Mouse (Mus musculus) MEL (cell line): ENCODE measurements around the gene Apoa2. TPM values are rescaled to one million over a fixed set of nuclear protein-coding genes. Genes with fewer than 3 reads are reported as not detected.

Source experiments
- DNase-seq: peaks from one replicate; pipeline ENCODE4 v3.0.0; 2011; ENCODE audit warnings: low read depth, low spot score
- H3K27ac ChIP-seq: 2 replicates; pipeline ENCODE4 v1.5.1; 2012; ENCODE audit warnings: low read depth, mild to moderate bottlenecking, control low read depth, low read length, moderate library complexity; ENCODE audit not compliant: control insufficient read depth
- H3K27me3 ChIP-seq, 2 experiments: fragments of 150-350 bp in 1 of 2; sonication (generic) in 1 of 2; 2 replicates each; pipeline ENCODE4 v1.6.1; 2012; ENCODE audit warnings: low read length in 2 of 2, mild to moderate bottlenecking in 2 of 2, improper control_type of control experiment in 1 of 2, moderate library complexity in 1 of 2; ENCODE audit not compliant: insufficient read depth in 2 of 2, control insufficient read depth in 1 of 2
- H3K36me3 ChIP-seq, 2 experiments: 2 replicates each; pipeline ENCODE4 v1.6.1; 2012 to 2014; ENCODE audit warnings: low read length in 2 of 2, improper control_type of control experiment in 1 of 2, inconsistent platforms in 1 of 2, mild to moderate bottlenecking in 1 of 2; ENCODE audit not compliant: insufficient read depth in 2 of 2, control insufficient read depth in 1 of 2
- H3K4me1 ChIP-seq, 2 experiments: fragments of 150-350 bp in 1 of 2; sonication (generic) in 1 of 2; 2 replicates each; pipeline ENCODE4 v1.6.1; 2012; ENCODE audit warnings: low read length in 2 of 2, improper control_type of control experiment in 1 of 2, mild to moderate bottlenecking in 1 of 2; ENCODE audit not compliant: insufficient read depth in 2 of 2, control insufficient read depth in 1 of 2
- H3K4me3 ChIP-seq, 2 experiments: fragments of 150-350 bp in 1 of 2; sonication (generic) in 1 of 2; 2 replicates each; pipeline ENCODE4 v1.5.1; 2012; ENCODE audit warnings: low read depth in 2 of 2, low read length in 2 of 2, mild to moderate bottlenecking in 2 of 2, moderate library complexity in 2 of 2, control low read depth in 1 of 2, improper control_type of control experiment in 1 of 2; ENCODE audit not compliant: control insufficient read depth in 1 of 2, insufficient read depth in 1 of 2
- H3K79me2 ChIP-seq: 2 replicates; pipeline ENCODE4 v1.6.1; 2012; ENCODE audit warnings: mild to moderate bottlenecking, low read length, moderate library complexity; ENCODE audit not compliant: control insufficient read depth, poor library complexity, insufficient read depth
- H3K9ac ChIP-seq: 2 replicates; pipeline ENCODE4 v1.6.1; 2012; ENCODE audit warnings: low read depth, mild to moderate bottlenecking, control low read depth, low read length, moderate library complexity; ENCODE audit not compliant: control insufficient read depth, poor library complexity, severe bottlenecking
- H3K9me3 ChIP-seq: fragments of 150-350 bp; sonication (generic); replicated peaks from 2 replicates; pipeline ENCODE4 v1.6.1; 2012; ENCODE audit warnings: mild to moderate bottlenecking, low read length, improper control_type of control experiment, moderate library complexity; ENCODE audit not compliant: insufficient read depth
- CHD1 ChIP-seq: IDR thresholded peaks from 2 replicates; pipeline ENCODE4 v1.6.1; 2012; ENCODE audit warnings: low read depth, mild to moderate bottlenecking, inconsistent platforms, low read length, improper control_type of control experiment
- CHD2 ChIP-seq: IDR thresholded peaks from 2 replicates; pipeline ENCODE4 v1.6.1; 2011; ENCODE audit warnings: low read length, improper control_type of control experiment
- CTCF ChIP-seq, 3 experiments: IDR thresholded peaks in 2 of 3; conservative IDR thresholded peaks in 1 of 3; 2 replicates each; pipeline ENCODE4 v1.5.1; 2011 to 2012; ENCODE audit warnings: low read length in 3 of 3, low read depth in 2 of 3, mild to moderate bottlenecking in 2 of 3, improper control_type of control experiment in 1 of 3, inconsistent platforms in 1 of 3, mixed read lengths in 1 of 3, moderate library complexity in 1 of 3; ENCODE audit not compliant: control insufficient read depth in 1 of 3, insufficient read depth in 1 of 3, poor library complexity in 1 of 3, severe bottlenecking in 1 of 3
- E2F4 ChIP-seq: IDR thresholded peaks from 2 replicates; pipeline ENCODE4 v1.6.1; 2011; ENCODE audit warnings: low read depth, low read length, improper control_type of control experiment, borderline replicate concordance
- HCFC1 ChIP-seq: IDR thresholded peaks from 2 replicates; pipeline ENCODE4 v1.6.1; 2012; ENCODE audit warnings: low read depth, mild to moderate bottlenecking, inconsistent platforms, low read length, improper control_type of control experiment, moderate library complexity
- KAT2A ChIP-seq: conservative IDR thresholded peaks from 2 replicates; pipeline ENCODE4 v1.6.1; 2012; ENCODE audit warnings: low read depth, low read length, improper control_type of control experiment, inconsistent platforms
- MAZ ChIP-seq: IDR thresholded peaks from 2 replicates; pipeline ENCODE4 v1.6.1; 2012; ENCODE audit warnings: low read depth, mild to moderate bottlenecking, inconsistent platforms, low read length, improper control_type of control experiment
- MXI1 ChIP-seq: IDR thresholded peaks from 2 replicates; pipeline ENCODE4 v1.6.1; 2011; ENCODE audit warnings: mild to moderate bottlenecking, low read depth, low read length, improper control_type of control experiment
- MYC ChIP-seq: IDR thresholded peaks from 2 replicates; pipeline ENCODE4 v1.6.1; 2011; ENCODE audit warnings: low read depth, mild to moderate bottlenecking, low read length, improper control_type of control experiment, moderate library complexity
- POLR2A ChIP-seq, 2 experiments: IDR thresholded peaks; 2 replicates each; pipeline ENCODE4 v1.6.1; 2011 to 2012; ENCODE audit warnings: low read length in 2 of 2, mild to moderate bottlenecking in 2 of 2, control low read depth in 1 of 2, improper control_type of control experiment in 1 of 2, low read depth in 1 of 2, moderate library complexity in 1 of 2; ENCODE audit not compliant: control insufficient read depth in 1 of 2, insufficient read depth in 1 of 2, poor library complexity in 1 of 2
- RAD21 ChIP-seq: IDR thresholded peaks from 2 replicates; pipeline ENCODE4 v1.6.1; 2011; ENCODE audit warnings: mild to moderate bottlenecking, low read depth, low read length, improper control_type of control experiment
- RCOR1 ChIP-seq: IDR thresholded peaks from 2 replicates; pipeline ENCODE4 v1.6.1; 2012; ENCODE audit warnings: low read depth, mild to moderate bottlenecking, inconsistent platforms, low read length, improper control_type of control experiment
- SIN3A ChIP-seq: IDR thresholded peaks from 2 replicates; pipeline ENCODE4 v1.6.1; 2012; ENCODE audit warnings: low read length, improper control_type of control experiment, inconsistent platforms
- SMC3 ChIP-seq: IDR thresholded peaks from 2 replicates; pipeline ENCODE4 v1.6.1; 2011; ENCODE audit warnings: low read depth, low read length, improper control_type of control experiment
- TBP ChIP-seq: IDR thresholded peaks from 2 replicates; pipeline ENCODE4 v1.8.0; 2011; ENCODE audit warnings: low read depth, low read length, improper control_type of control experiment
- UBTF ChIP-seq: IDR thresholded peaks from 2 replicates; pipeline ENCODE4 v1.6.1; 2012; ENCODE audit warnings: low read depth, mild to moderate bottlenecking, inconsistent platforms, low read length, improper control_type of control experiment, moderate library complexity, borderline replicate concordance; ENCODE audit not compliant: insufficient read depth
- USF2 ChIP-seq, 2 experiments: IDR thresholded peaks; 2 replicates each; pipeline ENCODE4 v1.6.1; 2011 to 2012; ENCODE audit warnings: improper control_type of control experiment in 2 of 2, low read length in 2 of 2, borderline replicate concordance in 1 of 2, inconsistent platforms in 1 of 2, low read depth in 1 of 2, mild to moderate bottlenecking in 1 of 2; ENCODE audit not compliant: insufficient read depth in 1 of 2
- ZC3H11A ChIP-seq: IDR thresholded peaks from 2 replicates; pipeline ENCODE4 v1.6.1; 2012; ENCODE audit warnings: low read depth, mild to moderate bottlenecking, inconsistent platforms, low read length, improper control_type of control experiment
- ZKSCAN1 ChIP-seq: IDR thresholded peaks from 2 replicates; pipeline ENCODE4 v1.6.1; 2012; ENCODE audit warnings: low read depth, mild to moderate bottlenecking, inconsistent platforms, low read length, improper control_type of control experiment, moderate library complexity
- ZMIZ1 ChIP-seq: IDR thresholded peaks from 2 replicates; pipeline ENCODE4 v1.6.1; 2012; ENCODE audit warnings: low read depth, mild to moderate bottlenecking, inconsistent platforms, low read length, improper control_type of control experiment, moderate library complexity
- polyA plus RNA-seq, 2 experiments: library from polyadenylated mRNA; stranded (reverse) in 1 of 2; unstranded in 1 of 2; fragments of >175 nt in 1 of 2; fragments of >200 nt in 1 of 2; gene quantifications; 2 replicates each; pipeline versions ENCODE4 v1.2.1 to v1.2.4; 2012; ENCODE audit warnings: low replicate concordance in 2 of 2, low read depth in 1 of 2; ENCODE audit not compliant: insufficient read length in 2 of 2, insufficient read depth in 1 of 2, missing spikeins in 1 of 2
- total RNA-seq: library from RNA; depleted of rRNA; stranded (reverse); fragments of 300-350 nt; gene quantifications from 2 replicates; pipeline ENCODE4 v1.2.3, GENCODE M21; 2012

Gene Apoa2
- total and polyA plus RNA-seq, 3 experiments: 0.15 TPM; not detected in 2

DNA sequence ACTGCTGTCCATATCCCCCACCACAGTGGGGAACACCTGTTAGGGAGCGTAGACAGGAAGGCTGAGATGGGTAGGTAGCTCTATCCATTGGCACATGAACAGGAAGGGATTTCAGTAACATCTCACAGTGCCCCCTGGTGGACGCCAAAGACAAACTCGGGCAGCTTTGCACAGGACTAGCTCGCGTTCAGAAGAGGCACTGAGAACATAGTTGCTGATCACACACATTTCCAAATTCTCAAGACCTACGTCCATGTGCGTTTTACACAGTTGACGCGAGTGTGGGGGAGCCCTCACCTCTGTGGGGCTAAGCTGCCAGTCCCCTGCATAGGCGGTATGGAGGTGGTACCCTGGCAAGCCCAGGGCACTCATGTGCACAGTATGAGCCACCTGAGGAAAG is 4.0 kb upstream of the Apoa2 start:
- peaks cover 2% of the 10 kb centered on the region; the same call in 1 of the 2 replicates for H3K79me2 ChIP-seq
- no peaks in the 10 kb centered on the region for H3K9me3 ChIP-seq
- peak overlapping the region; percentile 88 for H3K9ac ChIP-seq
- no peaks in the 10 kb centered on the region for H3K27me3 ChIP-seq
- peak overlapping the region in 1 of 2 experiments; percentile 90; a peak in 2 of 4 replicates for H3K4me3 ChIP-seq
- no peak overlapping the region for H3K27ac ChIP-seq
- TF ChIP-seq ZMIZ1 (no peak), UBTF (no peak), POLR2A (IDR thresholded peaks at IDR 0.05; ENCODE audit: control insufficient read depth in 1 of 2, insufficient read depth in 1 of 2, low read depth in 1 of 2, low read length in 2 of 2, poor library complexity in 1 of 2) (no peak), ZC3H11A (peak; percentile 81), CTCF (IDR thresholded peaks at IDR 0.05 in 2 of 3, conservative IDR thresholded peaks at IDR 0.05 in 1 of 3; ENCODE audit: control insufficient read depth in 1 of 3, insufficient read depth in 1 of 3, low read depth in 2 of 3, low read length in 3 of 3, poor library complexity in 1 of 3, severe bottlenecking in 1 of 3) (peak; percentile 87 to 93 (median 87)), SMC3 (peak; percentile 98), TBP (peak; percentile 57; the same call in 1 of the 2 replicates), USF2 (IDR thresholded peaks at IDR 0.05; ENCODE audit: borderline replicate concordance in 1 of 2, insufficient read depth in 1 of 2, low read depth in 1 of 2, low read length in 2 of 2) (no peak), MXI1 (no peak), CHD2 (no peak), SIN3A (no peak), MAZ (no peak), MYC (0 out of 2 replicates have a peak, but pooled peaks have one; percentile 51), RCOR1 (no peak), ZKSCAN1 (no peak), RAD21 (peak; percentile 76), E2F4 (no peak), CHD1 (no peak), KAT2A (no peak), HCFC1 (no peak)
- TF ChIP-seq, all 39 proteins: peak for 6
- peak; percentile 92 for DNase-seq
- Histone ChIP-seq H3K36me3 (peaks cover 0 to 9% of the 10 kb centered on the region in 2 experiments; a peak in 2 of 4 replicates), H3K4me1 (peaks cover 0 to 21% of the 10 kb centered on the region in 2 experiments; a peak in 2 of 4 replicates)
